Mouse (Mus musculus) MEL (cell line): Measurements from ENCODE around the gene Fam120c. TPM values are rescaled to one million over a fixed set of nuclear protein-coding genes. Genes with fewer than 3 reads are reported as not detected.

ENCODE experiments used
- DNase-seq: peaks from one replicate; pipeline ENCODE4 v3.0.0; 2011; ENCODE audit warnings: low read depth, low spot score
- H3K27ac ChIP-seq: 2 replicates; pipeline ENCODE4 v1.5.1; 2012; ENCODE audit warnings: low read depth, mild to moderate bottlenecking, control low read depth, low read length, moderate library complexity; ENCODE audit not compliant: control insufficient read depth
- H3K27me3 ChIP-seq, 2 experiments: fragments of 150-350 bp in 1 of 2; sonication (generic) in 1 of 2; 2 replicates each; pipeline ENCODE4 v1.6.1; 2012; ENCODE audit warnings: low read length in 2 of 2, mild to moderate bottlenecking in 2 of 2, improper control_type of control experiment in 1 of 2, moderate library complexity in 1 of 2; ENCODE audit not compliant: insufficient read depth in 2 of 2, control insufficient read depth in 1 of 2
- H3K36me3 ChIP-seq, 2 experiments: 2 replicates each; pipeline ENCODE4 v1.6.1; 2012 to 2014; ENCODE audit warnings: low read length in 2 of 2, improper control_type of control experiment in 1 of 2, inconsistent platforms in 1 of 2, mild to moderate bottlenecking in 1 of 2; ENCODE audit not compliant: insufficient read depth in 2 of 2, control insufficient read depth in 1 of 2
- H3K4me1 ChIP-seq, 2 experiments: fragments of 150-350 bp in 1 of 2; sonication (generic) in 1 of 2; 2 replicates each; pipeline ENCODE4 v1.6.1; 2012; ENCODE audit warnings: low read length in 2 of 2, improper control_type of control experiment in 1 of 2, mild to moderate bottlenecking in 1 of 2; ENCODE audit not compliant: insufficient read depth in 2 of 2, control insufficient read depth in 1 of 2
- H3K4me3 ChIP-seq, 2 experiments: fragments of 150-350 bp in 1 of 2; sonication (generic) in 1 of 2; 2 replicates each; pipeline ENCODE4 v1.5.1; 2012; ENCODE audit warnings: low read depth in 2 of 2, low read length in 2 of 2, mild to moderate bottlenecking in 2 of 2, moderate library complexity in 2 of 2, control low read depth in 1 of 2, improper control_type of control experiment in 1 of 2; ENCODE audit not compliant: control insufficient read depth in 1 of 2, insufficient read depth in 1 of 2
- H3K79me2 ChIP-seq: 2 replicates; pipeline ENCODE4 v1.6.1; 2012; ENCODE audit warnings: mild to moderate bottlenecking, low read length, moderate library complexity; ENCODE audit not compliant: control insufficient read depth, poor library complexity, insufficient read depth
- H3K9ac ChIP-seq: 2 replicates; pipeline ENCODE4 v1.6.1; 2012; ENCODE audit warnings: low read depth, mild to moderate bottlenecking, control low read depth, low read length, moderate library complexity; ENCODE audit not compliant: control insufficient read depth, poor library complexity, severe bottlenecking
- H3K9me3 ChIP-seq: fragments of 150-350 bp; sonication (generic); replicated peaks from 2 replicates; pipeline ENCODE4 v1.6.1; 2012; ENCODE audit warnings: mild to moderate bottlenecking, low read length, improper control_type of control experiment, moderate library complexity; ENCODE audit not compliant: insufficient read depth
- CHD2 ChIP-seq: IDR thresholded peaks from 2 replicates; pipeline ENCODE4 v1.6.1; 2011; ENCODE audit warnings: low read length, improper control_type of control experiment
- ELF1 ChIP-seq: IDR thresholded peaks from 2 replicates; pipeline ENCODE4 v1.6.1; 2014; ENCODE audit warnings: low read depth, mild to moderate bottlenecking, inconsistent platforms, low read length, improper control_type of control experiment, moderate library complexity
- GABPA ChIP-seq: IDR thresholded peaks from 2 replicates; pipeline ENCODE4 v1.6.1; 2012; ENCODE audit warnings: low read depth, mild to moderate bottlenecking, inconsistent platforms, low read length, improper control_type of control experiment, moderate library complexity
- GATA1 ChIP-seq: IDR thresholded peaks from 2 replicates; pipeline ENCODE4 v1.6.1; 2011; ENCODE audit warnings: low read depth, low read length, improper control_type of control experiment
- HCFC1 ChIP-seq: IDR thresholded peaks from 2 replicates; pipeline ENCODE4 v1.6.1; 2012; ENCODE audit warnings: low read depth, mild to moderate bottlenecking, inconsistent platforms, low read length, improper control_type of control experiment, moderate library complexity
- JUND ChIP-seq: IDR thresholded peaks from 2 replicates; pipeline ENCODE4 v1.6.1; 2011; ENCODE audit warnings: low read depth, mild to moderate bottlenecking, improper control_type of control experiment, low read length
- KAT2A ChIP-seq: conservative IDR thresholded peaks from 2 replicates; pipeline ENCODE4 v1.6.1; 2012; ENCODE audit warnings: low read depth, low read length, improper control_type of control experiment, inconsistent platforms
- MAX ChIP-seq: IDR thresholded peaks from 2 replicates; pipeline ENCODE4 v1.6.1; 2011; ENCODE audit warnings: low read length, improper control_type of control experiment
- MXI1 ChIP-seq: IDR thresholded peaks from 2 replicates; pipeline ENCODE4 v1.6.1; 2011; ENCODE audit warnings: mild to moderate bottlenecking, low read depth, low read length, improper control_type of control experiment
- MYB ChIP-seq: IDR thresholded peaks from 2 replicates; pipeline ENCODE4 v1.6.1; 2011; ENCODE audit warnings: mild to moderate bottlenecking, low read depth, low read length, improper control_type of control experiment
- MYC ChIP-seq: IDR thresholded peaks from 2 replicates; pipeline ENCODE4 v1.6.1; 2011; ENCODE audit warnings: low read depth, mild to moderate bottlenecking, low read length, improper control_type of control experiment, moderate library complexity
- NELFE ChIP-seq: IDR thresholded peaks from 2 replicates; pipeline ENCODE4 v1.6.1; 2011; ENCODE audit warnings: low read depth, low read length, improper control_type of control experiment
- NRF1 ChIP-seq: IDR thresholded peaks from 2 replicates; pipeline ENCODE4 v1.6.1; 2014; ENCODE audit warnings: low read depth, mild to moderate bottlenecking, inconsistent platforms, low read length, improper control_type of control experiment, moderate library complexity; ENCODE audit not compliant: poor library complexity, insufficient read depth, severe bottlenecking
- POLR2A ChIP-seq, 2 experiments: IDR thresholded peaks; 2 replicates each; pipeline ENCODE4 v1.6.1; 2011 to 2012; ENCODE audit warnings: low read length in 2 of 2, mild to moderate bottlenecking in 2 of 2, control low read depth in 1 of 2, improper control_type of control experiment in 1 of 2, low read depth in 1 of 2, moderate library complexity in 1 of 2; ENCODE audit not compliant: control insufficient read depth in 1 of 2, insufficient read depth in 1 of 2, poor library complexity in 1 of 2
- POLR2AphosphoS2 ChIP-seq: IDR thresholded peaks from 2 replicates; pipeline ENCODE4 v1.6.1; 2011; ENCODE audit warnings: low read length, improper control_type of control experiment
- SIN3A ChIP-seq: IDR thresholded peaks from 2 replicates; pipeline ENCODE4 v1.6.1; 2012; ENCODE audit warnings: low read length, improper control_type of control experiment, inconsistent platforms
- TBP ChIP-seq: IDR thresholded peaks from 2 replicates; pipeline ENCODE4 v1.8.0; 2011; ENCODE audit warnings: low read depth, low read length, improper control_type of control experiment
- TCF12 ChIP-seq: IDR thresholded peaks from 2 replicates; pipeline ENCODE4 v1.6.1; 2014; ENCODE audit warnings: low read depth, mild to moderate bottlenecking, inconsistent platforms, low read length, improper control_type of control experiment, moderate library complexity
- USF1 ChIP-seq: IDR thresholded peaks from 2 replicates; pipeline ENCODE4 v1.6.1; 2014; ENCODE audit warnings: low read depth, mild to moderate bottlenecking, inconsistent platforms, low read length, improper control_type of control experiment, moderate library complexity
- ZKSCAN1 ChIP-seq: IDR thresholded peaks from 2 replicates; pipeline ENCODE4 v1.6.1; 2012; ENCODE audit warnings: low read depth, mild to moderate bottlenecking, inconsistent platforms, low read length, improper control_type of control experiment, moderate library complexity
- polyA plus RNA-seq, 2 experiments: library from polyadenylated mRNA; stranded (reverse) in 1 of 2; unstranded in 1 of 2; fragments of >175 nt in 1 of 2; fragments of >200 nt in 1 of 2; gene quantifications; 2 replicates each; pipeline versions ENCODE4 v1.2.1 to v1.2.4; 2012; ENCODE audit warnings: low replicate concordance in 2 of 2, low read depth in 1 of 2; ENCODE audit not compliant: insufficient read length in 2 of 2, insufficient read depth in 1 of 2, missing spikeins in 1 of 2
- total RNA-seq: library from RNA; depleted of rRNA; stranded (reverse); fragments of 300-350 nt; gene quantifications from 2 replicates; pipeline ENCODE4 v1.2.3, GENCODE M21; 2012

Fam120c gene
- total and polyA plus RNA-seq, 3 experiments: 7.6 to 35.3 (median 12.5) TPM

- Histone ChIP-seq H3K79me2 (no peaks in the 10 kb centered on the region), H3K27ac (no peak overlapping the region), H3K4me1 (no peaks in the 10 kb centered on the region), H3K36me3 (no peaks in the 10 kb centered on the region), H3K4me3 (no peak overlapping the region), H3K9me3 (no peaks in the 10 kb centered on the region), H3K9ac (no peak overlapping the region), H3K27me3 (no peaks in the 10 kb centered on the region)
- DNase-seq: no peak
- TF ChIP-seq GATA1 (0 out of 2 replicates have a peak, but pooled peaks have one; percentile 4), GABPA (no peak), KAT2A (no peak)
These were observed 10.4 kb upstream of the Fam120c start for GRCm38 (mm10) chrX:151333615-151334014.

DNA sequence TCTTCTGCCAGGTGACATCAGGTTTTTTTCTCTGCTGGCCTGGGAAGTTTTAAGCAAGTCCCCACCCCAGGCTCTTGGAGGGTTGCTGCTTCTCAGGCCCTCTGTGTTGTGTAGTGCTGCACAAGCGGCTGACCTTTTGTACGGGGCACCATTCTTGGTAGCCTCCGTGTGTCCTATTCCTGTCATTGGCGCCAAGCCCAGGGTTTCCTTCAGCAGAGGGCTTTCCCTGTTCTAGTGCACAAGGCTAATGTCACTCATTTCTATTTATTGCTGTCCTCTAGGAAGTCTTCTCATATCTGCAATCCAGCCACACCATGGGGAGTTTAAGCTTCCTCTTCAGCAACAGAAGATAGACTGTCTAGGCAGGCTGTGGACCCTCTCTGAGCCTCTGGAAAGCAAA lies 6.2 kb upstream of the Fam120c start:
- no peak overlapping the region for H3K4me3 ChIP-seq
- TF ChIP-seq MAX: no peak
- TF ChIP-seq KAT2A: no peak
- TF ChIP-seq JUND: no peak
- no peak for TF ChIP-seq MYB
- TF ChIP-seq ZKSCAN1: no peak
- no peak for TF ChIP-seq SIN3A
- no peak for TF ChIP-seq CHD2
- TF ChIP-seq, all 39 proteins: peak for 0

DNA sequence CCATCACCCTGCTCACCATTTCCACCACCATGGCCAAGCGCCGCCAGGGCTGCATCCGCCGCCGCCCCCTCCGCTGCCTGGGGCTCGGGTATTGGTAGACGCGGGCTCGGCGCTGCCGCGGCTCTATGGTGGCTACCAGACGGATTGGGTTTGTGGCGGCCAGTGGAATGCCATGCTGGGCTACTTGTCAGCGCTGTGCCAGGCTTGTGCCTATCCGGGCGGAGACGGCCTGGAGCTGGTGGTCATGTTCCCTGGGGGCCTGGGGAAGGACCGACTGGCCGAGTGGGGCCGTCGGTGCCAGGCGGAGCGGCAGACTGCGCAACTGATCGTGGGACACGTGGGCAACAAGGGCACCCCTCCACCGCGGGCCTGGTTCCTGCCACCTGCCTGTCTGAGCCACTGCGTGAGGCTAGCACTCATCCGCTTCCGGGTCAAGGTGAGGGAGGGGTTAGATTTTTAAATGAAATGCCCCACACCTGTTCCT lies 568 bp downstream of the Fam120c start:
- H3K27ac ChIP-seq: peak overlapping the region; percentile 84
- H3K9ac ChIP-seq: peak overlapping the region; percentile 95
- H3K36me3 ChIP-seq: peaks cover 7 to 33% of the 10 kb centered on the region in 2 experiments; a peak in 3 of 4 replicates
- H3K79me2 ChIP-seq: peaks cover 44% of the 10 kb centered on the region
- peak overlapping the region; percentile 91 to 92 for H3K4me3 ChIP-seq
- H3K9me3 ChIP-seq: no peaks in the 10 kb centered on the region
- H3K4me1 ChIP-seq: peaks cover 2 to 16% of the 10 kb centered on the region in 2 experiments
- no peaks in the 10 kb centered on the region for H3K27me3 ChIP-seq
- TF ChIP-seq POLR2A (IDR thresholded peaks at IDR 0.05; ENCODE audit: control insufficient read depth in 1 of 2, insufficient read depth in 1 of 2, low read depth in 1 of 2, low read length in 2 of 2, poor library complexity in 1 of 2) (peak; percentile 18 to 67; a peak in 2 of 4 replicates), HCFC1 (peak; percentile 79), POLR2AphosphoS2 (0 out of 2 replicates have a peak, but pooled peaks have one; percentile 61), MYC (peak; percentile 90), NELFE (no peak), TBP (no peak), ELF1 (peak; percentile 62; the same call in 1 of the 2 replicates), CHD2 (no peak), TCF12 (no peak; the same call in 1 of the 2 replicates), MXI1 (peak; percentile 92), USF1 (peak; percentile 77), MAX (peak; percentile 82), NRF1 (0 out of 2 replicates have a peak, but pooled peaks have one; percentile 11), SIN3A (0 out of 2 replicates have a peak, but pooled peaks have one; percentile 50)
- DNase-seq: peak; percentile 76

More for the DNA sequence above, 6.2 kb upstream of the Fam120c start:
- no peaks in the 10 kb centered on the region for H3K79me2 ChIP-seq
- no peak overlapping the region for H3K27ac ChIP-seq
- H3K9me3 ChIP-seq: no peaks in the 10 kb centered on the region
- no peak for DNase-seq
- H3K9ac ChIP-seq: no peak overlapping the region
- H3K36me3 ChIP-seq: peaks cover 0 to 1% of the 10 kb centered on the region in 2 experiments; a peak in 2 of 4 replicates
- no peaks in the 10 kb centered on the region for H3K27me3 ChIP-seq
- H3K4me1 ChIP-seq: peaks cover 0 to 2% of the 10 kb centered on the region in 2 experiments; a peak in 1 of 4 replicates
